Mouse (Mus musculus) brain, embryonic 14.5 days (tissue): ENCODE results near the gene Celf3.

Experiments
- CTCF ChIP-seq: fragments of 200-500 bp; IDR thresholded peaks from 2 replicates; pipeline ENCODE4 v1.5.1; 2012; ENCODE audit warnings: inconsistent platforms, mild to moderate bottlenecking, moderate library complexity, borderline replicate concordance; ENCODE audit not compliant: insufficient read depth, insufficient read length; ENCODE audit errors: extremely low read depth
- POLR2A ChIP-seq: fragments of 200-500 bp; IDR thresholded peaks from 2 replicates; pipeline ENCODE4 v1.6.1; 2012; ENCODE audit warnings: mild to moderate bottlenecking, inconsistent platforms, borderline replicate concordance; ENCODE audit not compliant: poor library complexity, insufficient read depth, insufficient read length, severe bottlenecking; ENCODE audit errors: extremely low read depth

- TF ChIP-seq POLR2A (no peak), CTCF (peak; percentile 45; the same call in 1 of the 2 replicates)
These were observed 55.9 kb downstream of the Celf3 start for GRCm38 (mm10) chr3:94533968-94534367.
